Mouse (Mus musculus) forebrain, embryonic 13.5 days (tissue): ENCODE results near the gene Klk9. TPM values are rescaled to one million over a fixed set of nuclear protein-coding genes. Genes with fewer than 3 reads are reported as not detected.

Source experiments
- polyA plus RNA-seq: library from polyadenylated mRNA; unstranded; fragments of >200 nt; fragmentation: Nextera tagmentation; extraction: Ambion mirVana; gene quantifications from 2 replicates; pipeline ENCODE4 v1.2.1, GENCODE M21; 2015

The Klk9 gene
- polyA plus RNA-seq, 1 experiment from 2014 or later: not detected

Other genes with a start within 250 kb of the Klk9 start
- gene Cd33, start 247.5 kb upstream of the Klk9 start, polyA plus RNA-seq: 0.57 and 1.5 TPM in 2 replicates
- gene Zfp658, start 229.6 kb upstream of the Klk9 start, polyA plus RNA-seq: 8.8 and 9.4 TPM in 2 replicates
- 13.2 and 16.0 TPM in 2 replicates for gene Zfp719, start 212.3 kb upstream of the Klk9 start, polyA plus RNA-seq
- 0.37 and 0.67 TPM in 2 replicates for gene Zfp819, start 184.7 kb upstream of the Klk9 start, polyA plus RNA-seq
- not detected in 2 replicates for gene Ceacam18, start 157.2 kb upstream of the Klk9 start, polyA plus RNA-seq
- 0.17 and 0.28 TPM in 2 replicates for gene Siglece, start 131.7 kb upstream of the Klk9 start, polyA plus RNA-seq
- 20.2 and 23.1 TPM in 2 replicates for gene Ctu1, start 119.9 kb upstream of the Klk9 start, polyA plus RNA-seq
- gene Klk14, start 101.5 kb upstream of the Klk9 start, polyA plus RNA-seq: not detected in 2 replicates
- gene Klk13, start 79.3 kb upstream of the Klk9 start, polyA plus RNA-seq: not detected in 2 replicates
- gene Klk12, start 23.0 kb upstream of the Klk9 start, polyA plus RNA-seq: not detected in 2 replicates
- gene Klk11, start 17.3 kb upstream of the Klk9 start, polyA plus RNA-seq: not detected in 2 replicates
- gene Klk10, start 10.9 kb upstream of the Klk9 start, polyA plus RNA-seq: not detected in 2 replicates
- 4.8 and 5.5 TPM in 2 replicates for gene Klk8, start 5.7 kb downstream of the Klk9 start, polyA plus RNA-seq
- gene Klk7, start 19.4 kb downstream of the Klk9 start, polyA plus RNA-seq: not detected in 2 replicates
- not detected in 2 replicates for gene Klk6, start 32.6 kb downstream of the Klk9 start, polyA plus RNA-seq
- gene Klk5, start 50.1 kb downstream of the Klk9 start, polyA plus RNA-seq: not detected in 2 replicates
- gene Klk4, start 89.3 kb downstream of the Klk9 start, polyA plus RNA-seq: 0.14 TPM in 1 of 2 replicates, not detected in the other
- not detected in 2 replicates for gene Klk15, start 141.8 kb downstream of the Klk9 start, polyA plus RNA-seq
- not detected in 2 replicates for gene Klk1b8, start 158.8 kb downstream of the Klk9 start, polyA plus RNA-seq
- gene Klk1b1, start 174.9 kb downstream of the Klk9 start, polyA plus RNA-seq: not detected in 2 replicates
- gene Klk1b9, start 184.2 kb downstream of the Klk9 start, polyA plus RNA-seq: not detected in 2 replicates
- not detected in 2 replicates for gene Klk1b11, start 204.0 kb downstream of the Klk9 start, polyA plus RNA-seq
- not detected in 2 replicates for gene Klk1b26, start 220.3 kb downstream of the Klk9 start, polyA plus RNA-seq